Mouse (Mus musculus) kidney, embryonic 15.5 days (tissue): ENCODE measurements around the gene Acly. TPM values are rescaled to one million over a fixed set of nuclear protein-coding genes. Genes with fewer than 3 reads are reported as not detected.
A peak's percentile ranks its signal among the peaks of the same experiment; 100 is the strongest.

Source experiments
- ATAC-seq: fragments of 200-750 bp; cut with Nextera tagmentation; replicated peaks from 2 replicates; pipeline ENCODE4 v1.8.0; 2017; ENCODE audit warnings: moderate TSS enrichment; ENCODE audit not compliant: low FRiP score
- H3K27ac ChIP-seq: fragments of 300-500 bp; sonication (generic); 2 replicates; pipeline ENCODE4 v1.5.1; 2015; ENCODE audit warnings: mild to moderate bottlenecking, inconsistent platforms
- H3K27me3 ChIP-seq: fragments of 300-500 bp; sonication (generic); 2 replicates; pipeline ENCODE4 v1.6.1; 2015; ENCODE audit warnings: inconsistent platforms
- H3K36me3 ChIP-seq: fragments of 300-500 bp; sonication (generic); 2 replicates; pipeline ENCODE4 v1.6.1; 2015; ENCODE audit warnings: inconsistent platforms
- H3K4me1 ChIP-seq: fragments of 300-500 bp; sonication (generic); 2 replicates; pipeline ENCODE4 v1.6.1; 2015; ENCODE audit warnings: inconsistent platforms
- H3K4me2 ChIP-seq: fragments of 300-500 bp; sonication (generic); 2 replicates; pipeline ENCODE4 v1.6.1; 2015; ENCODE audit warnings: moderate library complexity, mild to moderate bottlenecking, inconsistent platforms
- H3K4me3 ChIP-seq: fragments of 300-500 bp; sonication (generic); replicated peaks from 2 replicates; pipeline ENCODE4 v1.5.1; 2015; ENCODE audit warnings: mild to moderate bottlenecking, inconsistent platforms
- H3K9ac ChIP-seq: fragments of 300-500 bp; sonication (generic); 2 replicates; pipeline ENCODE4 v1.6.1; 2015; ENCODE audit warnings: mild to moderate bottlenecking, inconsistent platforms
- H3K9me3 ChIP-seq: fragments of 300-500 bp; sonication (generic); replicated peaks from 2 replicates; pipeline ENCODE4 v1.6.1; 2016; ENCODE audit warnings: inconsistent platforms
- WGBS: fragments of 180-500 bp; shearing (Covaris S2); methylation state at CpG from one replicate; pipeline ENCODE4 v1.1.7; 2015; ENCODE audit warnings: mixed read lengths; 5-methylcytosine and 5-hydroxymethylcytosine counted together
- polyA plus RNA-seq: library from polyadenylated mRNA; unstranded; fragments of >200 nt; fragmentation: Nextera tagmentation; extraction: Ambion mirVana; gene quantifications from 2 replicates; pipeline ENCODE4 v1.2.1, GENCODE M21; 2015

The Acly gene
- polyA plus RNA-seq, 1 experiment from 2014 or later = 175 TPM

DNA sequence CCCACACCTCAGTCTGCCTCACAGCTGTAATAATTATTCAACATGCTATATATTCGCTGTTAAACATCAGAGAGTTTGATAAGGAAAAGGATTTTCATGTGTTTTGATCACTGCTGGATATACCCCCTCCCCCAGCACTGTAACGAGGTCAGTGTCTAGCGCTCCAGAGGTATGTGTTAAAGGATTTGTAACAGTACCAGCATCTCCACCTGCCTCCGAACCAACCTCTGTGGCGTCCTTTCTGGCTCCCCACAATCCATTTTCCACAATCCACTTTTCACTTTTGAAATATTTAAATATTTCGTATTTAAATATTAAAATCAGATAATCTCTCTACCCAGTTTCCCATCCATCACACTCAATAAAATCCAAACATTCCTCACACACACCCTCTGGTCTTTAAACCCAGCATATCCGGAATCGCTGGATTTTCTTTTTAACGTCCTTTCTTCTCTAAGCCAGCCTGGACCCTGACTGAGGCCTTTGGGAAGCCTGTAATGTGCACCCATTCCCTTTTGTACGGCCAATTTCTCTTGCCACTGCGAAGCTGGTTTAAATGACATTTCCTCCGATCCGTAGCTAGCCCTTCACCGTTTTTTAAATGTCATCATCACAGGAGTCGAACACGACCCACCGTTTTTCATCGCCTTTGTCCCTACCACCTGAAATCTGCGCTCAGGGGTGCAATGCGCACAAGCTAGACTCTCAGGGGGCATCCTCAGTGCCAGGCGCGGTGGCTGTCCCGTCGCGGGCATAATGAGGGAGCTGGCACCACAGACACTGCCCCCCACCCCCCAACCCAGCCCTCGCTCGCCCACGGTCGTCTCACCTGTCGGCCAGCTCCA, 56.2 kb downstream of the Acly start:
- Histone ChIP-seq H3K27ac (peak overlapping the region; percentile 82; the same call in 1 of the 2 replicates), H3K36me3 (peaks cover 30% of the 10 kb centered on the region), H3K27me3 (no peaks in the 10 kb centered on the region), H3K4me3 (peak overlapping the region; percentile 98), H3K9ac (peak overlapping the region; percentile 94), H3K4me1 (peaks cover 24% of the 10 kb centered on the region), H3K4me2 (peak overlapping the region; percentile 94), H3K9me3 (no peaks in the 10 kb centered on the region)
- ATAC-seq = no peak
- WGBS = 4% methylated on average over 30 of the region's 30 CpGs

DNA sequence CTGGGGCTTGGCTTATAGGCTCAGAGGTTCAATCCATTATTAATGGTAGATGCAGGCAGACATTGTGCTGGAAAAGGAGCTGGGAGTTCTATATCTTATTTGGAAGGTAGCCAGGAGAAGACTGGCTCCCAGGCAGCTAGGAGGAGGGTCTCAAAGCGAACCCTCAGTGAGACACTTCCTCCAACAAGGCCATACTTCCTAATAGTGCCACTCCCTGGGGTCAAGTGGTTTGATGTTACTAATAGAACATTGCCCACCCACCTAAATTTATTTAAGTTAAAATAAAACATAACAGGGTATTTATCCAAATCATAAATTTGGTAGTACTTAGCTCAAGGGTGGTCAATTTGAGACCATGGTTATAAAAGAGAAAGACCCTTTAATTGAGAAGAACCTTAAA, 62.0 kb downstream of the Acly start:
- Histone ChIP-seq H3K27me3 (no peaks in the 10 kb centered on the region), H3K4me2 (no peak overlapping the region), H3K4me3 (no peak overlapping the region), H3K9ac (no peak overlapping the region), H3K9me3 (no peaks in the 10 kb centered on the region), H3K4me1 (peaks cover 15% of the 10 kb centered on the region), H3K27ac (no peak overlapping the region), H3K36me3 (peaks cover 49% of the 10 kb centered on the region)
- ATAC-seq = no peak
- 80% methylated on average over 1 of the region's 1 CpGs for WGBS

DNA sequence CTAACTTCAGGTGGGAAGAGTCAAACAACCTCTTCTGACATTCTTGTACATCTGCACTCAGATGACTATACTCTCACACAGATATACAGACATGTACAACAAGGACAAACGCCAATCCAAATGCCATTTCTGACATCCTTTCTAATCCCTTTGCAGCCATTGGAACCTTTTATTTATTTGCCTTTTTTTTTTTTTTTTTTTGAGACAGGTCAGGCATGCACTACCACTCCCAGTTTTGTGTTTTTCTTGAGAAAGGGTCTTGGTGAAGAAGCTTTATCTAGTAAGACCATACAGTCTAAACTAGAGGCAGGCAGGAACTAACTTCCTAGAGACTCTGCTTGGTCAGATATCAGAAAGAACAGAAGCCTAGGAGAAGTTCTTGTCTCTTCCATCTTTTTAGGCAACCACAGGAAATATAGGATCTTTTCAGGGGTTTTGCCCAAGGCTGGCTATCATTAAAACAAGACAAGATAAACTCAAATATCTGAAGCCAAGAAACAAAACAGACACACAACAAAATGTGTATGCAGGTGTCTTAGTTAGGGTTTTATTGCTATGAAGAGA, 62.5 kb downstream of the Acly start:
- no peaks in the 10 kb centered on the region for H3K27me3 ChIP-seq
- WGBS = 97% methylated on average over 1 of the region's 1 CpGs
- no peak overlapping the region for H3K4me2 ChIP-seq
- peaks cover 10% of the 10 kb centered on the region; the same call in 1 of the 2 replicates for H3K4me1 ChIP-seq
- no peaks in the 10 kb centered on the region for H3K9me3 ChIP-seq
- no peak overlapping the region for H3K9ac ChIP-seq
- H3K4me3 ChIP-seq = no peak overlapping the region
- no peak overlapping the region for H3K27ac ChIP-seq
- ATAC-seq = no peak
- peaks cover 53% of the 10 kb centered on the region for H3K36me3 ChIP-seq

DNA sequence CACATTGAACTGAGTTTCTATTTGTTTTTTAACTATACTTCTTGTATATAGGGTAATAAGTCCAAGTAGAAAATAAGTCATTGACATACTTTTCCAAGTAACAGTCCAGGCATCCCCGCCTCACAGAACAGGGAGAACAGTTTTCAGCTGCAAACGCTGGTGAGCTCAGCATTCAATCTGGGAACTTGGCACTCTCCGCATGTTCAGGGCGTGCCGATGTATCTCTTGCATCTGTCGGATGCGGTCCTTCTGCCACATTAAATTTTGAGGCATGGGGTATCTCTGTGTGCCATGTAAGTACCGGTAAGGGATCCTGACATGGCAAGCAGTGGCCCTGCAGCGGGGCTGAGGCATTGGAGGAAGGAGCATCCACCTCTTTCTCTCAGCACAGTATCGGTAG, 65.1 kb downstream of the Acly start:
- no peak overlapping the region for H3K9ac ChIP-seq
- H3K4me3 ChIP-seq = no peak overlapping the region
- 91% methylated on average over 10 of the region's 10 CpGs for WGBS
- peaks cover 51% of the 10 kb centered on the region for H3K36me3 ChIP-seq
- H3K27ac ChIP-seq = no peak overlapping the region
- H3K4me1 ChIP-seq = 0 out of 2 replicates have a peak, but pooled peaks cover 4% of the 10 kb centered on the region
- ATAC-seq = no peak
- H3K9me3 ChIP-seq = no peaks in the 10 kb centered on the region
- no peak overlapping the region for H3K4me2 ChIP-seq
- no peaks in the 10 kb centered on the region for H3K27me3 ChIP-seq

DNA sequence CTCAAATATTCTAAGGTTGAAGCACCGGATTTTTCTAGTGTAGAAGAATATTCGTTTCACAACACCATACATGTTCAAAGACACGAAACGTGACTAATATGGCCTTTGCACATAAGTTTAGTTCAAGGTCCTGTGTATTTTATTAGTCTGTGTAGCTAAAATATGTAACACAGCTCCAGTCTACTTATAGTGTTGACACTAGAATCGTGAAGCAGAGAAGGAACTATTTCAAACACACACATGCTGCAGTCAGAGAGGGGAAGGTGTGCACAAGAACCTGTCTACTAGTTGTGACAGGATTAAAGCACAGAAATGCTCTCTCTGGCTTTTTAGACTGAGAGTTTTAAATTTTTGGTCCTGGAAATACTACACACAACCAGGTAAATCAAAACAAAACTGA, 70.1 kb downstream of the Acly start:
- no peak overlapping the region for H3K4me3 ChIP-seq
- no peak for ATAC-seq
- H3K4me1 ChIP-seq = no peaks in the 10 kb centered on the region
- no peak overlapping the region for H3K4me2 ChIP-seq
- no peaks in the 10 kb centered on the region for H3K27me3 ChIP-seq
- H3K27ac ChIP-seq = no peak overlapping the region
- 85% methylated on average over 5 of the region's 5 CpGs for WGBS
- H3K9ac ChIP-seq = no peak overlapping the region
- H3K9me3 ChIP-seq = no peaks in the 10 kb centered on the region
- peaks cover 43% of the 10 kb centered on the region for H3K36me3 ChIP-seq

DNA sequence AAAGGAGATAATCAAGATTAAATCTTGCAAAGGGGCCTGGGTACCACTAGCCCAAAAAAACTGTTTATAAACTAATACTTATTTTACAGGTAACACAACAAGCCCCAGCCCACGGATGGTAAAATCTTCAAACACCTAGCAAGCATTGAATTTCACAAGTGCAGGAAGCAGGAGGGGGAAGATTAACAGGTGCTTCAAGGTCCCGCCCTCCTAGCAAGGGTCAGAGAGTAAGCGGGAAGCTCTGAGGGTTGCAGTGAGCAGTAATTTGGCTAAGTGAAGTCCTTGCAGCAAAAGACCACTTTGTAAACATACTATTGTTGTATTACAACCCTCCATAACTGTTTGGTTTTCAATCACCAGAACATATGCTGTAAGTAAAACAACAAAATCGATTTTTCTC, 70.6 kb downstream of the Acly start:
- Histone ChIP-seq H3K27me3 (no peaks in the 10 kb centered on the region), H3K9ac (no peak overlapping the region), H3K9me3 (no peaks in the 10 kb centered on the region), H3K36me3 (peaks cover 38% of the 10 kb centered on the region), H3K4me1 (no peaks in the 10 kb centered on the region), H3K4me3 (no peak overlapping the region), H3K4me2 (no peak overlapping the region), H3K27ac (no peak overlapping the region)
- no peak for ATAC-seq
- WGBS = 65% methylated on average over 4 of the region's 4 CpGs

DNA sequence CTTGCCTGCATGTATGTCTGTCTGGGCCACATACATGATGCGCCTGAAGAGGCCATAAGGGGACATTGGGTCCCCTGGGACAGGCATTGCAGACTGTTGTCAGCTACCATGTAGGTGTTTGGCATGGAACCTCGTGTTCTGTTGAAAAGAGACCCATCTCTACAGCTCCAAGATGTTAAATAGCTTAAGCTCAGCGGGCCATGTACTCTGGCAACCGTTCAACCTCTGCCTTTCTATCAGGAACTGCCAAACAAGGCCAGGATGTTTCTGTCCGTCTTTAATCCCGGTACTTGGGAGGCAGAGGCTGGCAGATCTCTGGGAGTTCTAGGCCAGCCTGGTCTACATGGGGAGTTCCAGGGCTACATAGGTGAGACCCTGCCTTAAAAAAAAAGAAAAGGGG, 85.2 kb downstream of the Acly start:
- 77% methylated on average over 6 of the region's 6 CpGs for WGBS
- peaks cover 21% of the 10 kb centered on the region for H3K36me3 ChIP-seq
- no peak overlapping the region for H3K27ac ChIP-seq
- H3K27me3 ChIP-seq = no peaks in the 10 kb centered on the region
- no peak for ATAC-seq
- peaks cover 35% of the 10 kb centered on the region for H3K4me1 ChIP-seq
- H3K4me2 ChIP-seq = no peak overlapping the region
- no peak overlapping the region for H3K9ac ChIP-seq
- H3K4me3 ChIP-seq = no peak overlapping the region
- no peaks in the 10 kb centered on the region for H3K9me3 ChIP-seq

DNA sequence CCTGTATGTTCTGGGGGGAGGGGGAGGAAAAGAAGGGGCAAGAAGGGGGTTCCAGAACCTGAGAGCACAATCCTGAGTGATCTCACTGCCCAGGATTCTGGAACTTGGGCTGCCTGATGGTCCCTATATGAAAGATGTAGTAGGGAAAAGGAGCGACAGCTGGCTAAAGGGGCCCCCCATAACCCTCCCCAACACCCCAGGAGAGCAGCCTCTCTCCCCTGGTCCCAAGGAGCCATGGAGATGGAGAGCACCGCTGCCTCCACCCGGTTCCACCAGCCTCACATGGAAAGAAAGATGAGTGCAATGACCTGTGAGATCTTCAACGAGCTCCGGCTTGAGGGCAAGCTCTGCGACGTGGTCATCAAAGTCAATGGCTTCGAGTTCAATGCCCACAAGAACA, 86.0 kb downstream of the Acly start, which contains the start of the genes Nt5c3b and Klhl10:
Gene Nt5c3b, minus strand, starts transcription at position 12 of the 400 bp plus-strand sequence.
Gene Klhl10, plus strand, starts transcription at position 121 of the 400 bp plus-strand sequence.
- Histone ChIP-seq H3K9ac (peak within 1 kb of the TSS; percentile 89), H3K4me3 (peak within 1 kb of the TSS; percentile 88), H3K4me2 (peak within 1 kb of the TSS; percentile 84), H3K9me3 (no peaks in the 10 kb centered on the region), H3K36me3 (peaks cover 29% of the 10 kb centered on the region), H3K27ac (peak within 1 kb of the TSS; percentile 52), H3K27me3 (no peaks in the 10 kb centered on the region), H3K4me1 (peaks cover 37% of the 10 kb centered on the region)
- ATAC-seq = no peak
- 55% methylated on average over 8 of the region's 8 CpGs for WGBS

DNA sequence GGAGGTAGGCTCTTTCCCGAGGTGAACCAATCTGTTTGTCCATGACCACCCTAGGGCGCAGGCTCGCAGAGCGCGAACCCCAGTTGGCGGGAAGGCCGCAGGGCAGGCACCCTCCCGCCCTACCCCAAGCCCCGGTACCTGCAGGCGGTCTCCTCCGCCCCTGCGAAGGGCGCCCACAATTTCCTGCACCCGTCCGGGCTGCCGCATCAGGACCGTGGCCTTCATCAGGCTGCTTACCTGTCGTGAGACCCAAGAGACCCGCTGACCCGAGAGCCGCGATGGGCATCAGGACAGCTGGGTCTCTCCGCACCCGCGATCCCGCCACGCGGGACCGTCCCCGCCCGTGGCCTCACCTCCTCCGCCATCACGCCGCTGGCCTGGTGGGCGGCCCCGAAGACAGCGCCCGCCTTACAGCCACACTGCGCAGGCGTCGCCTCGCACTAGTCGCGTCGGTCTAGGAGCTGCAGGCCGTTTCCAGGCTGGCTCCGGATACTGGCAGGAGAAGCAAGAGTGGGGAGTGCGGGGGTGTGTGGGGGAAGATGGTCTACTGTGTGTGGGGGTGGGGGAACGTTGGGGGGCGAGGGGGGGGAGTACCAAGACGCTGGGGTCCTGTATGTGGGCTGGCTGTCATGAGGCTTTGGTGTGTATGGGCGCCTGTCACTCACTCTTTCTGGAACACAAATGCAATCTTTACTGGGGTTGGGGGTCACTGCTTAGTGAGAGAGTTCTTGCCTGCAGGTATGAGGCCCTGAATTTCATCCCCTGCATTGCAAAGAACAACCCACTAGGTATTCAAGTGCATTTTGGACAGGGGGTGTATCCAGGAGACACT, 86.9 kb downstream of the Acly start:
- peak overlapping the region; percentile 89 for H3K9ac ChIP-seq
- H3K27ac ChIP-seq = peak overlapping the region; percentile 52
- WGBS = 1% methylated on average over 52 of the region's 52 CpGs
- H3K4me1 ChIP-seq = peaks cover 37% of the 10 kb centered on the region
- peak overlapping the region; percentile 88 for H3K4me3 ChIP-seq
- no peaks in the 10 kb centered on the region for H3K9me3 ChIP-seq
- H3K4me2 ChIP-seq = peak overlapping the region; percentile 84
- peaks cover 37% of the 10 kb centered on the region for H3K36me3 ChIP-seq
- H3K27me3 ChIP-seq = no peaks in the 10 kb centered on the region
- ATAC-seq = peak; percentile 95

DNA sequence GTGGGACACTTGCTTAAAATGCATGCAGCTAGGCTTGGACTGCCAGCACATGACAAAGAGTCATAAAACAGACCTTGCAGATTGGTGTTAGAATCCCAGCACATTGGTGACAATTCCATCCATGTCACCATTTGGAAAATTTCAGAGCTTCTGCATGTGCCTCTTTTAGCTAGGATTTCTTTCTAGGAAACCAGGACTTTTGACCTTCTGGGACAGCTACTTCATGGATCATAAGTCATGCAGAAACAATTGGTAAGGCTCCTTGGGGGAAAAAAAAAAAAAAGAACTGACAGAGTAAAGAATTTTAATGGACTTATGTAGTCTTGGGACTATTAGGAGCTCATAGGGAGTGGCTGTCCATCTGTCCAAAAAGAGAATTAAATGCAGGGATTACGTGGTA, 89.9 kb downstream of the Acly start:
- H3K27me3 ChIP-seq = no peaks in the 10 kb centered on the region
- H3K4me2 ChIP-seq = no peak overlapping the region
- peaks cover 37% of the 10 kb centered on the region for H3K4me1 ChIP-seq
- no peak for ATAC-seq
- H3K9ac ChIP-seq = no peak overlapping the region
- peaks cover 61% of the 10 kb centered on the region for H3K36me3 ChIP-seq
- H3K4me3 ChIP-seq = no peak overlapping the region
- 58% methylated on average over 1 of the region's 1 CpGs for WGBS
- H3K9me3 ChIP-seq = no peaks in the 10 kb centered on the region
- H3K27ac ChIP-seq = no peak overlapping the region

DNA sequence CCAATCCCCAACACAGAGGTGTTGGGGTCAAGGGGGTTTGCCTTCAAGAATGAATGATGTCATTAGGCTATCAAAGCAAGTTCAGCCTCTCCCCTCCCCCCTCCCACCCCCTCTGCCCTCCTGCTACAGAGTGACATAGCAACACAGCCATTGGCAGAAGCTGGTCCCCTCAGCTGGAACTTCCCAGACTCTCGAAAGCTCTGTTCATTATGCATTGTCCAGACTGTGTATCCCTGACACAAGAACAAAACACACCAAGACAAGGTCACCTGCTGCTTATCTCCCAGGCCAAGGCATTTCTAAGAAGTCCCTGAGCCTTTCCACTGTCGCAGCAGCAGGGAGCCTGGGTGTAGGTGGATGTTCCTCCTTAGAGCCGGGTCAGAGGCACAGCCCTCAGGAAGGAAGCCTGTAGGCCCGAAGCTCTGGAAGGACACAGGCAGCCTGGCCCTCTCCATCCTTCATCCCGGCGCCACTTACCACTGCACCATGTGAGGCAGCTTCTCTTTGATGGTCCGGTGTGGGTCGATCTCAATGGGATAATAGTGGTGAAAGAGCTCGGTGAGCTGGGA, 92.0 kb downstream of the Acly start:
- WGBS = 74% methylated on average over 9 of the region's 9 CpGs
- Histone ChIP-seq H3K4me1 (peaks cover 28% of the 10 kb centered on the region), H3K9me3 (no peaks in the 10 kb centered on the region), H3K27me3 (no peaks in the 10 kb centered on the region), H3K4me2 (no peak overlapping the region), H3K27ac (no peak overlapping the region), H3K36me3 (peaks cover 80% of the 10 kb centered on the region), H3K9ac (no peak overlapping the region), H3K4me3 (no peak overlapping the region)
- no peak for ATAC-seq
